Mouse (Mus musculus) forebrain, postnatal 0 days (tissue): ENCODE measurements around the gene Polr1b. TPM values are rescaled to one million over a fixed set of nuclear protein-coding genes. Genes with fewer than 3 reads are reported as not detected.

Experiments used
- ATAC-seq: fragments of 200-750 bp; cut with Nextera tagmentation; 2 replicates; pipeline ENCODE4 v1.8.0; 2017; ENCODE audit warnings: mild to moderate bottlenecking, moderate library complexity
- DNase-seq: peaks from one replicate; pipeline ENCODE4 v3.0.0-alpha.2; 2015
- H3K27ac ChIP-seq: fragments of 300-500 bp; sonication (generic); 2 replicates; pipeline ENCODE4 v1.5.1; 2014; ENCODE audit warnings: low read depth, mild to moderate bottlenecking, antibody characterized with exemption, low read length, moderate library complexity, mixed read lengths
- H3K27me3 ChIP-seq: fragments of 300-500 bp; sonication (generic); 2 replicates; pipeline ENCODE4 v1.6.1; 2014; ENCODE audit warnings: mild to moderate bottlenecking, low read length, mixed read lengths; ENCODE audit not compliant: insufficient read depth
- H3K36me3 ChIP-seq: fragments of 300-500 bp; sonication (generic); 2 replicates; pipeline ENCODE4 v1.6.1; 2014; ENCODE audit warnings: mild to moderate bottlenecking, moderate library complexity; ENCODE audit not compliant: insufficient read depth
- H3K4me1 ChIP-seq: fragments of 300-500 bp; sonication (generic); 2 replicates; pipeline ENCODE4 v1.6.1; 2014; ENCODE audit warnings: antibody characterized with exemption; ENCODE audit not compliant: insufficient read depth
- H3K4me2 ChIP-seq: fragments of 300-500 bp; sonication (generic); 2 replicates; pipeline ENCODE4 v1.6.1; 2014; ENCODE audit warnings: low read depth, mild to moderate bottlenecking, moderate library complexity
- H3K4me3 ChIP-seq: fragments of 300-500 bp; sonication (generic); 2 replicates; pipeline ENCODE4 v1.5.1; 2014; ENCODE audit warnings: low read depth, low read length, mixed read lengths
- H3K9ac ChIP-seq: fragments of 300-500 bp; sonication (generic); 2 replicates; pipeline ENCODE4 v1.6.1; 2014; ENCODE audit warnings: mild to moderate bottlenecking
- H3K9me3 ChIP-seq: fragments of 300-500 bp; sonication (generic); 2 replicates; pipeline ENCODE4 v1.6.1; 2016; ENCODE audit warnings: low read length
- CTCF ChIP-seq: sonication (generic); IDR thresholded peaks from 2 replicates; pipeline ENCODE4 v1.5.1; 2016; ENCODE audit warnings: antibody characterized with exemption, control low read depth, low read depth
- WGBS: fragments of 180-500 bp; shearing (Covaris S2); extraction: QIAGEN DNeasy Blood & Tissue Kit; methylation state at CpG from one replicate; pipeline ENCODE4 v1.1.7; 2014; 5-methylcytosine and 5-hydroxymethylcytosine counted together
- polyA plus RNA-seq: library from polyadenylated mRNA; unstranded; fragments of >200 nt; fragmentation: Nextera tagmentation; extraction: Ambion mirVana; gene quantifications from 2 replicates; pipeline ENCODE4 v1.2.1, GENCODE M21; 2015
- total RNA-seq: library from RNA; depleted of rRNA; stranded (reverse); fragments of >200 nt; gene quantifications from 2 replicates; pipeline ENCODE4 v1.2.3, GENCODE M21; 2014

The Polr1b gene
- total and polyA plus RNA-seq, 2 experiments from 2014 or later, result 12.0 to 24.9 TPM

- Histone ChIP-seq H3K27ac (no peak overlapping the region), H3K9ac (no peak overlapping the region), H3K9me3 (no peaks in the 10 kb centered on the region), H3K4me2 (no peak overlapping the region), H3K4me1 (no peaks in the 10 kb centered on the region), H3K27me3 (no peaks in the 10 kb centered on the region), H3K36me3 (peaks cover 60% of the 10 kb centered on the region), H3K4me3 (no peak overlapping the region)
- DNase-seq, result peak; percentile 58
- no peak for ATAC-seq
- peak; percentile 74 for TF ChIP-seq CTCF
- 50% methylated on average over 2 of the region's 2 CpGs for WGBS
Observed at GRCm38 (mm10) chr2:129084959-129085358, 15.8 kb upstream of the Polr1b start.

GRCm38 (mm10) chr2:129087520-129087919 lies 13.3 kb upstream of the Polr1b start:
- ATAC-seq (no peak), DNase-seq (no peak)
- TF ChIP-seq CTCF, result no peak
- peaks cover 70% of the 10 kb centered on the region for H3K36me3 ChIP-seq
- H3K4me1 ChIP-seq, result no peaks in the 10 kb centered on the region
- H3K9ac ChIP-seq, result no peak overlapping the region
- no peak overlapping the region for H3K4me2 ChIP-seq
- no peak overlapping the region for H3K27ac ChIP-seq
- WGBS, result 100% methylated on average over 1 of the region's 1 CpGs
- H3K27me3 ChIP-seq, result no peaks in the 10 kb centered on the region
- H3K4me3 ChIP-seq, result no peak overlapping the region
- no peaks in the 10 kb centered on the region for H3K9me3 ChIP-seq

GRCm38 (mm10) chr2:129090370-129090769 lies 10.4 kb upstream of the Polr1b start:
- no peak overlapping the region for H3K9ac ChIP-seq
- no peaks in the 10 kb centered on the region for H3K4me1 ChIP-seq
- peaks cover 86% of the 10 kb centered on the region for H3K36me3 ChIP-seq
- H3K9me3 ChIP-seq, result no peaks in the 10 kb centered on the region
- no peak for TF ChIP-seq CTCF
- H3K4me3 ChIP-seq, result no peak overlapping the region
- ATAC-seq (no peak), DNase-seq (no peak)
- WGBS, result 60% methylated on average over 4 of the region's 4 CpGs
- no peak overlapping the region for H3K27ac ChIP-seq
- H3K4me2 ChIP-seq, result no peak overlapping the region
- no peaks in the 10 kb centered on the region for H3K27me3 ChIP-seq

GRCm38 (mm10) chr2:129092810-129093209 lies 8.0 kb upstream of the Polr1b start:
- ATAC-seq (no peak), DNase-seq (no peak)
- H3K4me1 ChIP-seq, result no peaks in the 10 kb centered on the region
- H3K27ac ChIP-seq, result no peak overlapping the region
- no peak for TF ChIP-seq CTCF
- H3K9ac ChIP-seq, result no peak overlapping the region
- peaks cover 67% of the 10 kb centered on the region for H3K36me3 ChIP-seq
- no peak overlapping the region for H3K4me2 ChIP-seq
- no peak overlapping the region for H3K4me3 ChIP-seq
- H3K27me3 ChIP-seq, result no peaks in the 10 kb centered on the region
- WGBS, result 96% methylated on average over 12 of the region's 12 CpGs
- H3K9me3 ChIP-seq, result no peaks in the 10 kb centered on the region

GRCm38 (mm10) chr2:129093926-129094724 lies 6.7 kb upstream of the Polr1b start:
- H3K4me1 ChIP-seq, result no peaks in the 10 kb centered on the region
- H3K4me3 ChIP-seq, result no peak overlapping the region
- 92% methylated on average over 18 of the region's 18 CpGs for WGBS
- no peak for DNase-seq
- no peaks in the 10 kb centered on the region for H3K9me3 ChIP-seq
- no peak for ATAC-seq
- no peak overlapping the region for H3K4me2 ChIP-seq
- H3K9ac ChIP-seq, result no peak overlapping the region
- no peaks in the 10 kb centered on the region for H3K27me3 ChIP-seq
- peaks cover 63% of the 10 kb centered on the region for H3K36me3 ChIP-seq
- TF ChIP-seq CTCF, result 0 out of 2 replicates have a peak, but pooled peaks have one; percentile 16
- no peak overlapping the region for H3K27ac ChIP-seq

GRCm38 (mm10) chr2:129112924-129113323 lies 12.1 kb downstream of the Polr1b start:
- no peak for DNase-seq
- H3K4me1 ChIP-seq, result no peaks in the 10 kb centered on the region
- H3K27me3 ChIP-seq, result no peaks in the 10 kb centered on the region
- ATAC-seq, result no peak
- no peaks in the 10 kb centered on the region for H3K9me3 ChIP-seq
- H3K9ac ChIP-seq, result no peak overlapping the region
- H3K36me3 ChIP-seq, result peaks cover 61% of the 10 kb centered on the region
- H3K4me2 ChIP-seq, result no peak overlapping the region
- no peak overlapping the region for H3K4me3 ChIP-seq
- 87% methylated on average over 5 of the region's 5 CpGs for WGBS
- no peak overlapping the region for H3K27ac ChIP-seq
- TF ChIP-seq CTCF, result no peak

- Histone ChIP-seq H3K4me2 (no peak overlapping the region), H3K4me1 (no peaks in the 10 kb centered on the region), H3K9ac (no peak overlapping the region), H3K27me3 (no peaks in the 10 kb centered on the region), H3K36me3 (peaks cover 74% of the 10 kb centered on the region), H3K27ac (no peak overlapping the region), H3K9me3 (no peaks in the 10 kb centered on the region), H3K4me3 (no peak overlapping the region)
- no peak for ATAC-seq
- WGBS, result 94% methylated on average over 9 of the region's 9 CpGs
- no peak for TF ChIP-seq CTCF
- DNase-seq, result no peak
Observed at GRCm38 (mm10) chr2:129115706-129116367, 15.0 kb downstream of the Polr1b start.
